Mouse (Mus musculus) adrenal gland, adult 10 weeks (tissue): ENCODE measurements around the gene Lypd6. TPM values are rescaled to one million over a fixed set of nuclear protein-coding genes. Genes with fewer than 3 reads are reported as not detected.

Experiments
- polyA plus RNA-seq: library from polyadenylated mRNA; stranded (reverse); fragments of 350-450 nt; fragmentation: Illumina TruSeq; extraction: RNeasy Lipid Tissue Mini Kit (QIAGEN cat#74804); gene quantifications from one replicate; pipeline ENCODE4 v1.2.3, GENCODE M21; 2014; ENCODE audit warnings: low read depth, low replicate concordance

The Lypd6 gene
- 77.3 TPM for polyA plus RNA-seq

DNA sequence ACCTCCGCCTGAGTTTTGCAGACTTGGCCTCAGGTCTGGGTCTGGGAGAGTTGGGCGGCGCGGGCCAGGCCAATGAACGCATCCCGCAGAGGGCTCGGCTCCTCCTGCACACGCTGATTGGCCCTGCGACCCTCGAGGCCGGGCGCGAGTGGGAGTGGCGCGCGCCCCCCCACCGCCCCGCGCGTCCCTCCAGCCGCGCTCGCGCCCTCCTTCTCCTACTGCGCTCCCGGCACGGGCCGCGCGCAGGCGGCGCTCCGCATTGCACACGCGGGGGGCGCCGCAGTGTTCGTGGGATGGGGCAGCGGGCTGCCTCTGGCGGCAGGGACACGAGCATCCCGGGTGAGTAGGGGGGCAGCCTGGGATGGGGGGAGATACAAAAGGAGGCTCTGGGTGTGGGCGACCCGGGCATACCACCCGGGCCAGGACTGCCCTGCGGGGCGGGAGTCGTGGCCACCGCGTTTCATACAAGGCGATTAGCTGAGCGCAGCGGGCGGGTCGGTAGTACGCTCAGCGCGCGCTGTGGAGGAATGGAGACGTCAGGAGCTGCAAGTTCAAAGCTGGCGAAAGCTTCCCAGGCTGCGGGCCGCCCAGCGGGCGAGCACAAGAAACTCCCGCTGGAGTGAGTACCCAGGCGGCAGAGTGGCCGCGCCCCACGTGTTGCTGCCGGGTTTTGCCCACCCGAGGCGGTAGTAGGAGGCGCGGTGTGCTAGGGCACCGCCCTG lies at the start of gene Lypd6:
Lypd6 (plus strand) TSS at position 184 of the 722 bp plus-strand sequence.

Other genes with a start within 250 kb of the Lypd6 start
- gene Mmadhc, start 230.4 kb downstream of the Lypd6 start, polyA plus RNA-seq = 244 TPM